Mouse (Mus musculus) midbrain, postnatal 0 days (tissue): ENCODE results near the gene Tmem262. TPM values are rescaled to one million over a fixed set of nuclear protein-coding genes. Genes with fewer than 3 reads are reported as not detected.

ENCODE experiments used
- ATAC-seq: fragments of 200-750 bp; cut with Nextera tagmentation; 2 replicates; pipeline ENCODE4 v1.8.0; 2017; ENCODE audit warnings: moderate number of reproducible peaks, mild to moderate bottlenecking, moderate TSS enrichment, moderate library complexity; ENCODE audit not compliant: low FRiP score
- DNase-seq: peaks from one replicate; pipeline ENCODE4 v3.0.0-alpha.2; 2015; ENCODE audit warnings: low spot score
- H3K27ac ChIP-seq: fragments of 300-500 bp; sonication (generic); 2 replicates; pipeline ENCODE4 v1.5.1; 2014; ENCODE audit warnings: low read depth, mild to moderate bottlenecking, low read length, mixed read lengths
- H3K27me3 ChIP-seq: fragments of 300-500 bp; sonication (generic); 2 replicates; pipeline ENCODE4 v1.6.1; 2014; ENCODE audit warnings: low read length, control low read depth, mixed read lengths; ENCODE audit not compliant: insufficient read depth
- H3K36me3 ChIP-seq: fragments of 300-500 bp; sonication (generic); 2 replicates; pipeline ENCODE4 v1.6.1; 2014; ENCODE audit warnings: low read length, control low read depth, mixed read lengths; ENCODE audit not compliant: insufficient read depth
- H3K4me1 ChIP-seq: fragments of 300-500 bp; sonication (generic); 2 replicates; pipeline ENCODE4 v1.6.1; 2014; ENCODE audit warnings: mild to moderate bottlenecking, control low read depth, antibody characterized with exemption, low read length, mixed read lengths; ENCODE audit not compliant: insufficient read depth
- H3K4me2 ChIP-seq: fragments of 300-500 bp; sonication (generic); 2 replicates; pipeline ENCODE4 v1.6.1; 2014; ENCODE audit warnings: low read depth, mild to moderate bottlenecking, low read length, mixed read lengths; ENCODE audit not compliant: poor library complexity, severe bottlenecking
- H3K4me3 ChIP-seq: fragments of 300-500 bp; sonication (generic); 2 replicates; pipeline ENCODE4 v1.5.1; 2014; ENCODE audit warnings: low read depth, mild to moderate bottlenecking, low read length, moderate library complexity
- H3K9ac ChIP-seq: fragments of 300-500 bp; sonication (generic); replicated peaks from 2 replicates; pipeline ENCODE4 v1.6.1; 2014; ENCODE audit warnings: mild to moderate bottlenecking, low read length, moderate library complexity, mixed read lengths; ENCODE audit not compliant: poor library complexity, severe bottlenecking
- H3K9me3 ChIP-seq: fragments of 300-500 bp; sonication (generic); 2 replicates; pipeline ENCODE4 v1.6.1; 2016; ENCODE audit warnings: low read length, control low read depth
- CTCF ChIP-seq: IDR thresholded peaks from 2 replicates; pipeline ENCODE4 v1.5.1; 2016; ENCODE audit warnings: antibody characterized with exemption, mild to moderate bottlenecking
- WGBS: fragments of 180-500 bp; shearing (Covaris S2); extraction: QIAGEN DNeasy Blood & Tissue Kit; methylation state at CpG from one replicate; pipeline ENCODE4 v1.1.7; 2014; 5-methylcytosine and 5-hydroxymethylcytosine counted together
- polyA plus RNA-seq: library from polyadenylated mRNA; unstranded; fragments of >200 nt; fragmentation: Nextera tagmentation; extraction: Ambion mirVana; gene quantifications from 2 replicates; pipeline ENCODE4 v1.2.1, GENCODE M21; 2015
- total RNA-seq: library from RNA; depleted of rRNA; stranded (reverse); fragments of >200 nt; gene quantifications from 2 replicates; pipeline ENCODE4 v1.2.3, GENCODE M21; 2014

Gene Tmem262
- total and polyA plus RNA-seq, 2 experiments from 2014 or later = not detected

GRCm38 (mm10) chr19:6102169-6102853 lies 22.5 kb downstream of the Tmem262 start:
- no peak for DNase-seq
- no peaks in the 10 kb centered on the region for H3K9me3 ChIP-seq

GRCm38 (mm10) chr19:6104476-6104875 lies 24.6 kb downstream of the Tmem262 start:
- DNase-seq = no peak
- 67% methylated on average over 4 of the region's 4 CpGs for WGBS
- no peaks in the 10 kb centered on the region for H3K27me3 ChIP-seq
- H3K9me3 ChIP-seq = no peaks in the 10 kb centered on the region
- H3K4me3 ChIP-seq = no peak overlapping the region
- no peak overlapping the region for H3K27ac ChIP-seq
- no peak overlapping the region for H3K9ac ChIP-seq
- no peaks in the 10 kb centered on the region for H3K36me3 ChIP-seq
- no peaks in the 10 kb centered on the region for H3K4me1 ChIP-seq
- no peak overlapping the region for H3K4me2 ChIP-seq
- no peak for TF ChIP-seq CTCF
- ATAC-seq = no peak

More at GRCm38 (mm10) chr19:6102169-6102853, 22.5 kb downstream of the Tmem262 start:
- no peak overlapping the region for H3K27ac ChIP-seq
- WGBS = 81% methylated on average over 6 of the region's 6 CpGs
- no peaks in the 10 kb centered on the region for H3K27me3 ChIP-seq
- no peaks in the 10 kb centered on the region for H3K4me1 ChIP-seq
- ATAC-seq = no peak
- H3K36me3 ChIP-seq = no peaks in the 10 kb centered on the region
- no peak overlapping the region for H3K4me2 ChIP-seq
- TF ChIP-seq CTCF = no peak
- H3K9ac ChIP-seq = no peak overlapping the region
- H3K4me3 ChIP-seq = no peak overlapping the region

- H3K4me1 ChIP-seq = no peaks in the 10 kb centered on the region
- 82% methylated on average over 7 of the region's 7 CpGs for WGBS
These were observed 25.8 kb downstream of the Tmem262 start, which contains the start of gene Naaladl1 for GRCm38 (mm10) chr19:6105586-6105985. Gene Naaladl1, plus strand, starts transcription at chr19:6105782.

GRCm38 (mm10) chr19:6113116-6113515 lies 33.3 kb downstream of the Tmem262 start:
- ATAC-seq (no peak), DNase-seq (no peak)
- Histone ChIP-seq H3K9me3 (no peaks in the 10 kb centered on the region), H3K4me2 (no peak overlapping the region), H3K27me3 (no peaks in the 10 kb centered on the region), H3K4me3 (no peak overlapping the region), H3K36me3 (peaks cover 27% of the 10 kb centered on the region), H3K4me1 (no peaks in the 10 kb centered on the region), H3K9ac (no peak overlapping the region), H3K27ac (no peak overlapping the region)
- no peak for TF ChIP-seq CTCF
- WGBS = 72% methylated on average over 6 of the region's 6 CpGs

More at GRCm38 (mm10) chr19:6105586-6105985, 25.8 kb downstream of the Tmem262 start, which contains the start of gene Naaladl1:
- Histone ChIP-seq H3K4me3 (no peak within 1 kb of the TSS), H3K27ac (no peak within 1 kb of the TSS), H3K36me3 (no peaks in the 10 kb centered on the region), H3K4me2 (no peak within 1 kb of the TSS), H3K9me3 (no peaks in the 10 kb centered on the region), H3K27me3 (no peaks in the 10 kb centered on the region), H3K9ac (no peak within 1 kb of the TSS)
- no peak for DNase-seq
- ATAC-seq = no peak
- no peak for TF ChIP-seq CTCF

GRCm38 (mm10) chr19:6116113-6116850 lies 36.4 kb downstream of the Tmem262 start:
- Histone ChIP-seq H3K27me3 (no peaks in the 10 kb centered on the region), H3K4me3 (no peak overlapping the region), H3K36me3 (peaks cover 40% of the 10 kb centered on the region), H3K9ac (no peak overlapping the region), H3K27ac (no peak overlapping the region), H3K4me2 (no peak overlapping the region), H3K9me3 (no peaks in the 10 kb centered on the region), H3K4me1 (no peaks in the 10 kb centered on the region; the same call in 1 of the 2 replicates)
- TF ChIP-seq CTCF = no peak
- ATAC-seq (no peak), DNase-seq (no peak)
- WGBS = 87% methylated on average over 15 of the region's 15 CpGs
